In the genomic region with DNA sequence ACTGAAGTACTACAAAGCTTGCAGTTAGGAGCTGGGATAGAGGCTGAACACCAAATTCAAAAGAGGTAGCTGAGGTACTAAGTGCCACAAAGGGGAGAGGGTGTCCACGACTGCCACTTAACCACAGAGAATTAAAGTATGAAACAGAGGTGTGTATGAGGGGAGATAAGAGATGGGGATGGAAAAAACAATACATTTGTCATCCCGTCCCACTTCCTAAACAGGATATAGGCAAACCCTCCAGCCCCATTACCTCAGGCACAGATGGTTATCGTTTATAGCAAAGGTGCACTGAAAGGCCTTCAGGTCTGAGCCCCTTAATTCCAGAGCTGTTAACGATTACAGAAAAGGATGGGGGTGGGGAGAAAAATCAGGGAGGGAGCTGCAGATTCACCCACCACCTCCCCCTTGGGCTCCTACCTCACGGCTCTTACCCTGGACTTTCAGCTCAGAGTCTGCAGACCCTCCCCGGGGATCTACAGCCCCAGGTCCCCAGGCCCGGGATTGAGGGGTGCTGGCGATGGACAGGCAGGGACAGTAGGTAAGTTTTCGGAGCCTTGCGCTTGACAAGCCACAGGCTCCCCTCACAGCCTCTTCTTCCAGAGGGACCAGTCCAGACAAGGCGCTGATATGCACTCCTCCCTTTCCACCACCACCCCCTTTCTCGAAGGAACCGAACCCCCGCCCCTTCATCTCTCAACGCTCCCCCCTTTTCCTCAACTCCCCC, we compare ENCODE assay signal across 8 mouse cellular contexts. TPM values are rescaled to one million over a fixed set of nuclear protein-coding genes. Genes with fewer than 3 reads are reported as not detected.
DNase-seq lines count a peak whose midpoint lies in the region; ATAC-seq lines count a peak whose summit lies in the region.

No protein-coding gene starts in this region.

- peak overlapping the region; percentile 69 for H3K4me3 ChIP-seq in neural tube, embryonic 11.5 days (ENCODE audit: low read depth, low read length)
- peak overlapping the region; percentile 61 for H3K4me3 ChIP-seq in embryonic facial prominence, embryonic 14.5 days (ENCODE audit: low read depth, low read length)
- H3K4me3 ChIP-seq in intestine, embryonic 16.5 days (ENCODE audit: low read length) = peak overlapping the region; percentile 81
- H3K4me3 ChIP-seq in macrophage (ENCODE audit: inconsistent target) = peak overlapping the region; percentile 88

- no peaks in the 10 kb centered on the region for H3K36me3 ChIP-seq in neural tube, embryonic 11.5 days (ENCODE audit: control insufficient read depth, insufficient read depth, low read length)
- H3K36me3 ChIP-seq in embryonic facial prominence, embryonic 14.5 days (ENCODE audit: control insufficient read depth, insufficient read depth, low read length) = no peaks in the 10 kb centered on the region
- no peaks in the 10 kb centered on the region for H3K36me3 ChIP-seq in intestine, embryonic 16.5 days (ENCODE audit: control insufficient read depth, insufficient read depth, low read length)
- no peaks in the 10 kb centered on the region for H3K36me3 ChIP-seq in macrophage (ENCODE audit: inconsistent target)

- no peaks in the 10 kb centered on the region for H3K27me3 ChIP-seq in neural tube, embryonic 11.5 days (ENCODE audit: control insufficient read depth, insufficient read depth, low read length)
- no peaks in the 10 kb centered on the region for H3K27me3 ChIP-seq in embryonic facial prominence, embryonic 14.5 days (replicated peaks; ENCODE audit: control insufficient read depth, insufficient read depth, low read length)
- H3K27me3 ChIP-seq in intestine, embryonic 16.5 days (replicated peaks; ENCODE audit: control insufficient read depth, insufficient read depth, low read length) = no peaks in the 10 kb centered on the region

- no peaks in the 10 kb centered on the region for H3K9me3 ChIP-seq in neural tube, embryonic 11.5 days (ENCODE audit: control insufficient read depth, low read length)
- no peaks in the 10 kb centered on the region for H3K9me3 ChIP-seq in embryonic facial prominence, embryonic 14.5 days (ENCODE audit: control insufficient read depth, low read length)
- no peaks in the 10 kb centered on the region for H3K9me3 ChIP-seq in intestine, embryonic 16.5 days (ENCODE audit: control insufficient read depth, low read length)

- H3K27ac ChIP-seq in neural tube, embryonic 11.5 days (ENCODE audit: low read depth, low read length) = peak overlapping the region; percentile 96
- H3K27ac ChIP-seq in embryonic facial prominence, embryonic 14.5 days (replicated peaks; ENCODE audit: low read depth, low read length) = peak overlapping the region; percentile 94
- H3K27ac ChIP-seq in intestine, embryonic 16.5 days (ENCODE audit: low read length) = peak overlapping the region; percentile 67
- H3K27ac ChIP-seq in macrophage = peak overlapping the region; percentile 60

- H3K79me2 ChIP-seq in macrophage (ENCODE audit: inconsistent target) = peaks cover 52% of the 10 kb centered on the region

- 3% methylated on average over 15 of the region's 15 CpGs for WGBS in neural tube, embryonic 11.5 days
- WGBS in embryonic facial prominence, embryonic 14.5 days = under 1% methylated on average over 15 of the region's 15 CpGs
- WGBS in intestine, embryonic 16.5 days = under 1% methylated on average over 15 of the region's 15 CpGs
- WGBS in macrophage (ENCODE audit: missing documents) = 2% methylated on average over 14 of the region's 15 CpGs

- DNase-seq in adrenal gland, adult 2 months = peak; percentile 12
- no peak for DNase-seq in adrenal gland, adult (ENCODE audit: inconsistent age in 2 of 2, low spot score in 1 of 2)
- no peak for DNase-seq in neural tube, embryonic 11.5 days (ENCODE audit: low spot score)
- DNase-seq in neural tube, embryonic 10.5 days (ENCODE audit: extremely low spot score, low spot score) = no peak
- no peak for DNase-seq in embryonic facial prominence, embryonic 14.5 days (ENCODE audit: low spot score)
- DNase-seq in urinary bladder, postnatal 4 days (ENCODE audit: low spot score in 2 of 2) = no peak

- H3K9ac ChIP-seq in neural tube, embryonic 11.5 days (ENCODE audit: low read length) = peak overlapping the region; percentile 83
- H3K9ac ChIP-seq in embryonic facial prominence, embryonic 14.5 days (ENCODE audit: low read depth, low read length) = peak overlapping the region; percentile 80
- H3K9ac ChIP-seq in intestine, embryonic 16.5 days (ENCODE audit: low read depth, low read length) = peak overlapping the region; percentile 90

- H3K4me1 ChIP-seq in neural tube, embryonic 11.5 days (ENCODE audit: control insufficient read depth, insufficient read depth, low read length) = peaks cover 17% of the 10 kb centered on the region
- H3K4me1 ChIP-seq in embryonic facial prominence, embryonic 14.5 days (ENCODE audit: control insufficient read depth, insufficient read depth, low read length) = peaks cover 20% of the 10 kb centered on the region
- peaks cover 12% of the 10 kb centered on the region for H3K4me1 ChIP-seq in intestine, embryonic 16.5 days (ENCODE audit: control insufficient read depth, insufficient read depth, low read length)

- H3K4me2 ChIP-seq in neural tube, embryonic 11.5 days (ENCODE audit: low read depth) = peak overlapping the region; percentile 76
- H3K4me2 ChIP-seq in embryonic facial prominence, embryonic 14.5 days (ENCODE audit: low read depth, low read length) = peak overlapping the region; percentile 85
- peak overlapping the region; percentile 82 for H3K4me2 ChIP-seq in intestine, embryonic 16.5 days (ENCODE audit: low read depth, low read length)

- ATAC-seq in neural tube, embryonic 11.5 days (ENCODE audit: insufficient read depth, low FRiP score, low TSS enrichment) = peak; percentile 62
- peak; percentile 48; the same call in 1 of the 2 replicates for ATAC-seq in embryonic facial prominence, embryonic 14.5 days (ENCODE audit: low read depth)
- peak; percentile 51 for ATAC-seq in intestine, embryonic 16.5 days

RNA-seq across cellular contexts. Expression of a gene that starts 0.7 kb away (rescaled TPM):
- total RNA-seq in adrenal gland, adult 2 months (2021) = 10 to 100 TPM; 11.4 to 12.3 TPM
- polyA plus RNA-seq in adrenal gland, adult 2 months (2012; rRNA removed) = 0.38 and 0.83 TPM in 2 replicates
- 12.4 and 14.1 TPM in 2 replicates for polyA plus RNA-seq in neural tube, embryonic 11.5 days (2014; fragmentation: Nextera tagmentation; extraction: Ambion mirVana)
- 9.9 and 10.6 TPM in 2 replicates for polyA plus RNA-seq in embryonic facial prominence, embryonic 14.5 days (2014; fragmentation: Nextera tagmentation; extraction: Ambion mirVana)
- 10.3 and 10.7 TPM in 2 replicates for polyA plus RNA-seq in intestine, embryonic 16.5 days (2015; fragmentation: Nextera tagmentation; extraction: Ambion mirVana)
- total RNA-seq in macrophage (2018; cell fraction: chromatin; rRNA removed) = 10 to 100 TPM in 6 of 26 experiments, 1 to 10 TPM in 20; 2.7 to 15.7 (median 7.0) TPM
- total RNA-seq in macrophage (2018; cell fraction: cytosol; rRNA removed) = 10 to 100 TPM in 11 of 26 experiments, 1 to 10 TPM in 15; 5.2 to 15.4 (median 9.2) TPM
- 10 to 100 TPM in 8 of 26 experiments, 1 to 10 TPM in 18; 4.9 to 13.5 (median 8.6) TPM for total RNA-seq in macrophage (2018; cell fraction: nucleus; rRNA removed)
- polyA plus RNA-seq in macrophage (2018) = 6.2 to 21.0 TPM (median 8.1 TPM) in 3 replicates

RNA-seq across cellular contexts. Expression of a gene that starts 1.1 kb away (rescaled TPM):
- total RNA-seq in adrenal gland, adult 2 months (2021) = 10 to 100 TPM; 26.8 to 44.8 TPM
- 6.5 and 6.7 TPM in 2 replicates for polyA plus RNA-seq in adrenal gland, adult 2 months (2012; rRNA removed)
- polyA plus RNA-seq in neural tube, embryonic 11.5 days (2014; fragmentation: Nextera tagmentation; extraction: Ambion mirVana) = 10.7 and 14.0 TPM in 2 replicates
- polyA plus RNA-seq in embryonic facial prominence, embryonic 14.5 days (2014; fragmentation: Nextera tagmentation; extraction: Ambion mirVana) = 7.5 and 7.9 TPM in 2 replicates
- 13.1 and 13.9 TPM in 2 replicates for polyA plus RNA-seq in intestine, embryonic 16.5 days (2015; fragmentation: Nextera tagmentation; extraction: Ambion mirVana)
- total RNA-seq in macrophage (2018; cell fraction: chromatin; rRNA removed) = 10 to 100 TPM; 26.4 to 85.5 (median 42.5) TPM
- total RNA-seq in macrophage (2018; cell fraction: cytosol; rRNA removed) = 10 to 100 TPM in 22 of 26 experiments, 1 to 10 TPM in 4; 9.5 to 30.1 (median 12.5) TPM
- total RNA-seq in macrophage (2018; cell fraction: nucleus; rRNA removed) = 10 to 100 TPM; 25.7 to 99.9 (median 40.9) TPM
- 6.6 to 9.8 TPM (median 9.0 TPM) in 3 replicates for polyA plus RNA-seq in macrophage (2018)
